Mouse (Mus musculus): ENCODE measurements at regions not wholly inside any gene's neighbourhood (a gene's known extent, or its start where the extent isn't known, plus 50 kb on each side); places are given as distances from the start of the nearest gene placed in this dataset.

- no peak overlapping the region for H3K9ac ChIP-seq (replicated peaks; ENCODE audit: low read length)
- no peaks in the 10 kb centered on the region for H3K4me1 ChIP-seq (ENCODE audit: control insufficient read depth, insufficient read depth, low read length)
- no peak overlapping the region for H3K4me2 ChIP-seq (ENCODE audit: low read length)
- H3K27me3 ChIP-seq (ENCODE audit: control insufficient read depth, insufficient read depth, low read length) = no peaks in the 10 kb centered on the region
- 84% methylated on average over 3 of the region's 3 CpGs for WGBS
- no peak overlapping the region for H3K27ac ChIP-seq (replicated peaks; ENCODE audit: low read depth, low read length)
- DNase-seq (peak; percentile 1), ATAC-seq (ENCODE audit: low FRiP score, low TSS enrichment) (no peak)
- H3K9me3 ChIP-seq (ENCODE audit: control insufficient read depth, low read length) = no peaks in the 10 kb centered on the region
- H3K4me3 ChIP-seq (replicated peaks; ENCODE audit: low read depth, low read length) = no peak overlapping the region
- no peaks in the 10 kb centered on the region for H3K36me3 ChIP-seq (ENCODE audit: control insufficient read depth, insufficient read depth, low read length)
Measured at GRCm38 (mm10) chr1:27798993-27799392, 981.1 kb downstream of the Gm597 start.
